Mouse (Mus musculus) activated CD4-positive, CD25-positive, alpha-beta regulatory T cell, adult 9 weeks (primary cell): ENCODE data around the gene Samd3. TPM values are rescaled to one million over a fixed set of nuclear protein-coding genes. Genes with fewer than 3 reads are reported as not detected.

Experiments used
- polyA plus RNA-seq: library from polyadenylated mRNA; unstranded; fragments of 100-300 nt; shearing (Covaris generic); gene quantifications from one replicate; pipeline ENCODE4 v1.2.1, GENCODE M21; 2017

Gene Samd3
- 3.5 TPM for polyA plus RNA-seq

GRCm38 (mm10) chr10:26229488-26229887 is at the start of gene Samd3:
Samd3 (plus strand) TSS chr10:26229707.

Other genes starting within 250 kb of the Samd3 start
- gene Gm9767, start 151.5 kb upstream of the Samd3 start, polyA plus RNA-seq = not detected
- gene Tmem200a, start 150.7 kb upstream of the Samd3 start, polyA plus RNA-seq = not detected
- 14.8 TPM for gene L3mbtl3, start 146.3 kb downstream of the Samd3 start, polyA plus RNA-seq